Mouse (Mus musculus): Measurements from ENCODE around the gene Hyal2. TPM values are rescaled to one million over a fixed set of nuclear protein-coding genes. Genes with fewer than 3 reads are reported as not detected.
A peak's percentile ranks its signal among the peaks of the same experiment; 100 is the strongest.

Hyal2 gene
- polyA plus RNA-seq, 1 experiment from 2014 or later: 93.6 TPM

- H3K4me3 ChIP-seq: no peak overlapping the region
- ATAC-seq (ENCODE audit: low FRiP score, low read depth): no peak
- H3K27me3 ChIP-seq (replicated peaks): no peaks in the 10 kb centered on the region
- H3K9ac ChIP-seq: no peak overlapping the region
- no peak overlapping the region for H3K27ac ChIP-seq
- H3K4me2 ChIP-seq (replicated peaks): peak overlapping the region; percentile 90; the same call in 1 of the 2 replicates
- no peaks in the 10 kb centered on the region for H3K9me3 ChIP-seq
- H3K36me3 ChIP-seq: peaks cover 50% of the 10 kb centered on the region
- WGBS: 73% methylated on average over 4 of the region's 4 CpGs
- peaks cover 43% of the 10 kb centered on the region for H3K4me1 ChIP-seq
These were observed 27.3 kb upstream of the Hyal2 start for GRCm38 (mm10) chr9:107540420-107540819.

GRCm38 (mm10) chr9:107541005-107541404, 26.7 kb upstream of the Hyal2 start:
- H3K27me3 ChIP-seq (replicated peaks): no peaks in the 10 kb centered on the region
- peaks cover 50% of the 10 kb centered on the region for H3K36me3 ChIP-seq
- no peak for ATAC-seq (ENCODE audit: low FRiP score, low read depth)
- peak overlapping the region; percentile 65 for H3K4me3 ChIP-seq
- H3K27ac ChIP-seq: no peak overlapping the region
- peaks cover 37% of the 10 kb centered on the region for H3K4me1 ChIP-seq
- peak overlapping the region; percentile 90 for H3K4me2 ChIP-seq (replicated peaks)
- no peaks in the 10 kb centered on the region for H3K9me3 ChIP-seq
- 30% methylated on average over 10 of the region's 10 CpGs for WGBS
- H3K9ac ChIP-seq: peak overlapping the region; percentile 69; the same call in 1 of the 2 replicates

- Histone ChIP-seq H3K9me3 (no peaks in the 10 kb centered on the region), H3K4me2 (replicated peaks) (peak within 1 kb of the TSS; percentile 90), H3K27ac (no peak within 1 kb of the TSS), H3K36me3 (peaks cover 50% of the 10 kb centered on the region), H3K4me3 (peak within 1 kb of the TSS; percentile 65), H3K27me3 (replicated peaks) (no peaks in the 10 kb centered on the region), H3K9ac (peak within 1 kb of the TSS; percentile 69), H3K4me1 (peaks cover 34% of the 10 kb centered on the region)
- ATAC-seq (ENCODE audit: low FRiP score, low read depth): peak; percentile 81
- under 1% methylated on average over 46 of the region's 46 CpGs for WGBS
These were observed 26.0 kb upstream of the Hyal2 start, which contains the start of the genes Cyb561d2 and Nprl2 for GRCm38 (mm10) chr9:107541474-107542351. Gene Cyb561d2 (minus strand): TSS chr9:107542193. Gene Nprl2 (plus strand): TSS chr9:107542226.

GRCm38 (mm10) chr9:107542352-107542686, 25.4 kb upstream of the Hyal2 start:
- peaks cover 34% of the 10 kb centered on the region for H3K4me1 ChIP-seq
- ATAC-seq (ENCODE audit: low FRiP score, low read depth): peak; percentile 13

GRCm38 (mm10) chr9:107542721-107543120, 25.0 kb upstream of the Hyal2 start:
- WGBS: 57% methylated on average over 8 of the region's 8 CpGs
- Histone ChIP-seq H3K27ac (no peak overlapping the region), H3K27me3 (replicated peaks) (no peaks in the 10 kb centered on the region), H3K9ac (peak overlapping the region; percentile 69), H3K4me3 (peak overlapping the region; percentile 65), H3K4me2 (replicated peaks) (peak overlapping the region; percentile 90), H3K9me3 (no peaks in the 10 kb centered on the region), H3K4me1 (peaks cover 34% of the 10 kb centered on the region), H3K36me3 (peaks cover 47% of the 10 kb centered on the region)
- ATAC-seq (ENCODE audit: low FRiP score, low read depth): no peak

More at GRCm38 (mm10) chr9:107542352-107542686, 25.4 kb upstream of the Hyal2 start:
- H3K36me3 ChIP-seq: peaks cover 50% of the 10 kb centered on the region
- H3K4me2 ChIP-seq (replicated peaks): peak overlapping the region; percentile 90
- H3K9me3 ChIP-seq: no peaks in the 10 kb centered on the region
- H3K4me3 ChIP-seq: peak overlapping the region; percentile 65
- no peaks in the 10 kb centered on the region for H3K27me3 ChIP-seq (replicated peaks)
- H3K9ac ChIP-seq: peak overlapping the region; percentile 69
- H3K27ac ChIP-seq: no peak overlapping the region
- 2% methylated on average over 11 of the region's 11 CpGs for WGBS

GRCm38 (mm10) chr9:107543299-107543698, 24.4 kb upstream of the Hyal2 start:
- Histone ChIP-seq H3K36me3 (peaks cover 42% of the 10 kb centered on the region), H3K4me1 (peaks cover 34% of the 10 kb centered on the region), H3K27me3 (replicated peaks) (no peaks in the 10 kb centered on the region; the same call in 1 of the 2 replicates), H3K9me3 (no peaks in the 10 kb centered on the region), H3K27ac (no peak overlapping the region), H3K4me2 (replicated peaks) (peak overlapping the region; percentile 90), H3K9ac (no peak overlapping the region), H3K4me3 (no peak overlapping the region)
- ATAC-seq (ENCODE audit: low FRiP score, low read depth): no peak
- 91% methylated on average over 11 of the region's 11 CpGs for WGBS

GRCm38 (mm10) chr9:107544196-107544700, 23.5 kb upstream of the Hyal2 start:
- H3K4me2 ChIP-seq (replicated peaks): no peak overlapping the region
- no peak for ATAC-seq (ENCODE audit: low FRiP score, low read depth)
- H3K4me3 ChIP-seq: no peak overlapping the region
- 96% methylated on average over 17 of the region's 17 CpGs for WGBS
- peaks cover 32% of the 10 kb centered on the region for H3K36me3 ChIP-seq
- H3K27ac ChIP-seq: no peak overlapping the region
- H3K9ac ChIP-seq: no peak overlapping the region
- peaks cover 34% of the 10 kb centered on the region for H3K4me1 ChIP-seq
- H3K9me3 ChIP-seq: no peaks in the 10 kb centered on the region
- peaks cover 9% of the 10 kb centered on the region for H3K27me3 ChIP-seq (replicated peaks)

GRCm38 (mm10) chr9:107544729-107545128, 23.0 kb upstream of the Hyal2 start:
- WGBS: 92% methylated on average over 12 of the region's 12 CpGs
- H3K27ac ChIP-seq: no peak overlapping the region
- no peak overlapping the region for H3K4me3 ChIP-seq
- no peaks in the 10 kb centered on the region for H3K9me3 ChIP-seq
- peaks cover 34% of the 10 kb centered on the region for H3K4me1 ChIP-seq
- H3K36me3 ChIP-seq: peaks cover 27% of the 10 kb centered on the region
- no peak overlapping the region for H3K4me2 ChIP-seq (replicated peaks)
- H3K27me3 ChIP-seq (replicated peaks): peaks cover 14% of the 10 kb centered on the region
- no peak overlapping the region for H3K9ac ChIP-seq
- ATAC-seq (ENCODE audit: low FRiP score, low read depth): no peak

GRCm38 (mm10) chr9:107545199-107545598, 22.5 kb upstream of the Hyal2 start:
- H3K9ac ChIP-seq: no peak overlapping the region
- peaks cover 23% of the 10 kb centered on the region for H3K36me3 ChIP-seq
- no peak overlapping the region for H3K27ac ChIP-seq
- no peak overlapping the region for H3K4me2 ChIP-seq (replicated peaks)
- H3K4me1 ChIP-seq: peaks cover 34% of the 10 kb centered on the region
- peaks cover 19% of the 10 kb centered on the region for H3K27me3 ChIP-seq (replicated peaks)
- no peak for ATAC-seq (ENCODE audit: low FRiP score, low read depth)
- H3K9me3 ChIP-seq: no peaks in the 10 kb centered on the region
- WGBS: 87% methylated on average over 10 of the region's 10 CpGs
- no peak overlapping the region for H3K4me3 ChIP-seq

- Histone ChIP-seq H3K27ac (no peak overlapping the region), H3K4me1 (peaks cover 34% of the 10 kb centered on the region), H3K4me3 (no peak overlapping the region), H3K36me3 (peaks cover 21% of the 10 kb centered on the region), H3K4me2 (replicated peaks) (no peak overlapping the region), H3K27me3 (replicated peaks) (peaks cover 23% of the 10 kb centered on the region), H3K9ac (no peak overlapping the region), H3K9me3 (no peaks in the 10 kb centered on the region)
- ATAC-seq (ENCODE audit: low FRiP score, low read depth): no peak
- WGBS: 9% methylated on average over 3 of the region's 3 CpGs
These were observed 22.1 kb upstream of the Hyal2 start for GRCm38 (mm10) chr9:107545602-107546001.

- no peaks in the 10 kb centered on the region for H3K9me3 ChIP-seq
- peaks cover 37% of the 10 kb centered on the region for H3K4me1 ChIP-seq
- H3K4me2 ChIP-seq (replicated peaks): peak within 1 kb of the TSS; percentile 54
- peak; percentile 57 for ATAC-seq (ENCODE audit: low FRiP score, low read depth)
- no peak within 1 kb of the TSS for H3K27ac ChIP-seq
- WGBS: 4% methylated on average over 20 of the region's 20 CpGs
- H3K36me3 ChIP-seq: peaks cover 21% of the 10 kb centered on the region
- 0 out of 2 replicates have a peak within 1 kb of the TSS, but pooled peaks have one; percentile 13 for H3K9ac ChIP-seq
- H3K4me3 ChIP-seq: no peak within 1 kb of the TSS
- H3K27me3 ChIP-seq (replicated peaks): peaks cover 37% of the 10 kb centered on the region
These were observed 20.7 kb upstream of the Hyal2 start, which contains the start of gene Zmynd10 for GRCm38 (mm10) chr9:107547026-107547425. Gene Zmynd10 (plus strand): TSS chr9:107547298.

GRCm38 (mm10) chr9:107547957-107548356, 19.8 kb upstream of the Hyal2 start:
- Histone ChIP-seq H3K27me3 (replicated peaks) (peaks cover 46% of the 10 kb centered on the region), H3K27ac (no peak overlapping the region), H3K4me3 (no peak overlapping the region), H3K9me3 (no peaks in the 10 kb centered on the region), H3K36me3 (peaks cover 21% of the 10 kb centered on the region), H3K9ac (no peak overlapping the region), H3K4me2 (replicated peaks) (no peak overlapping the region), H3K4me1 (peaks cover 33% of the 10 kb centered on the region)
- no peak for ATAC-seq (ENCODE audit: low FRiP score, low read depth)
- 84% methylated on average over 5 of the region's 5 CpGs for WGBS

All from neural tube, embryonic 12.5 days (tissue).